Mouse (Mus musculus): ENCODE measurements at regions not wholly inside any gene's neighbourhood (a gene's known extent, or its start where the extent isn't known, plus 50 kb on each side); places are given as distances from the start of the nearest gene placed in this dataset.

DNA sequence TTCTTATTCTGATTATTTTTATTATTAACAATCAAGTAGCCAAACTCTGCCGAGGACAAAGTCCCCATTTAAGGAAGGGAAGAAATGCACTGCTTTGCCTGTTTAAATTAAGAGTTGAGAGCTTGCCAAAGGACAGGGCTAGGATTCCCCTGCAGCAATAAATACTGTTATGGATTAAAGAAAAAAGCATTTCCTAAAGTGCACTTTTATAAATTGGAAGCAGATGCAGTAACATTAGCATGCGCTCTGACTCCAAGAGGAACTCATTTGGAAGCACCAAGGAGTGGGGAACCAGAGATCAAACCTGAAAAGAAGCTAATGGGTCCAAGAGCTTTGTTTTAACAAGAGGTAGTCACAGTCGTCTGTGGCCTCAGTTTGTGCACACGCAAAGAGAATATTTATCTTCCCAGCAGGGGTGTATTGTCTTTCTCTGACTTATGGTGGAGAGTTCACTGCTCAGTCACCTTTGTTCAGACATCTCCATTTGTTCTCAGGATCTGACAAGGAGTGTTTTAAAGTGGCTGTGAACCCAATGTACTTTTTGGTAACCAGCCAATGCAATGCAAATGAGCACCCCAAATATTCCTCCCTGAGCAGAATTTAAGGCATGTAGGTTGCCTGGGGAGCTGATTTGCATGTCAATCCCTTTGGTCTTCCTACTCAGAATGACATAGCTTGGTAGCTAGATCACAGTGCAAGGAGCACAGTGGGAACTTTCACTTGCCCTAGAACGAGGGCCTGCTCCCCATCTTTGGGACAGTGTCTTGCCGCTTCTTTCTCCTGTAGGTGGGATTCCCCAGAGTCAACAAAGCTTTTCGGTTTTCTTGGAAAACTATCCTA, 119.1 kb upstream of the Nbea start:
- H3K9me3 ChIP-seq (ENCODE audit: low read depth, low read length), result no peaks in the 10 kb centered on the region
- no peak for TF ChIP-seq CTCF (IDR thresholded peaks at IDR 0.05; ENCODE audit: low read depth)
- ATAC-seq (ENCODE audit: insufficient read depth) (no peak), DNase-seq (no peak)
- no peak overlapping the region for H3K4me2 ChIP-seq
- H3K27me3 ChIP-seq (ENCODE audit: insufficient read depth, low read length), result no peaks in the 10 kb centered on the region
- H3K27ac ChIP-seq (ENCODE audit: low read depth), result no peak overlapping the region
- H3K4me1 ChIP-seq (ENCODE audit: insufficient read depth), result no peaks in the 10 kb centered on the region
- 28% methylated on average over 7 of the region's 7 CpGs for WGBS
- no peak overlapping the region for H3K4me3 ChIP-seq (ENCODE audit: low read depth, low read length)
- no peak overlapping the region for H3K9ac ChIP-seq
- no peaks in the 10 kb centered on the region for H3K36me3 ChIP-seq (ENCODE audit: insufficient read depth)

GRCm38 (mm10) chr3:56300769-56301168, 117.3 kb upstream of the Nbea start:
- Histone ChIP-seq H3K9ac (no peak overlapping the region), H3K4me2 (no peak overlapping the region), H3K9me3 (ENCODE audit: low read depth, low read length) (no peaks in the 10 kb centered on the region), H3K4me1 (ENCODE audit: insufficient read depth) (no peaks in the 10 kb centered on the region), H3K27ac (ENCODE audit: low read depth) (no peak overlapping the region), H3K4me3 (ENCODE audit: low read depth, low read length) (no peak overlapping the region), H3K27me3 (ENCODE audit: insufficient read depth, low read length) (no peaks in the 10 kb centered on the region), H3K36me3 (ENCODE audit: insufficient read depth) (no peaks in the 10 kb centered on the region)
- no peak for DNase-seq
- TF ChIP-seq CTCF (IDR thresholded peaks at IDR 0.05; ENCODE audit: low read depth), result no peak
- no peak for ATAC-seq (ENCODE audit: insufficient read depth)
- WGBS, result 67% methylated on average over 1 of the region's 1 CpGs

DNA sequence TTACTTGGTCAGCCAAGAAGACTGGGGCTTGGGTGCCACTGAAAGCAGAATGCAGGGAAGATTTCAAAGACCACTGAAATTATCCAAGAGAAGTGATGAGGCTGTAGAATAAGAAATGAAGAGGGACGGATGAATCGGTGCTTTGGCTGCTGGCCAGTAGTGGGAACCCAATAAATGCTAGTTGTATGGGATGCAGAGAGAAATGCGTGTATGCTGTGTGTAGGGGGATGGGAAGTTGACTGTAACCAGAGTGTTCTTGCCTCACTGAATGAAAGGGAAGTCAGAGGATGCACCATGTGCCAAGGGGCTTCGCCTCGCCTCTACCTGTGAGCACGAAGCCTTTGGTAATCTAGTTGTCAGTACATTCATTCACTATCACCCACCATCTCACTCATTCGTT, 112.1 kb upstream of the Nbea start:
- ATAC-seq (ENCODE audit: insufficient read depth) (no peak), DNase-seq (no peak)
- no peaks in the 10 kb centered on the region for H3K4me1 ChIP-seq (ENCODE audit: insufficient read depth)
- no peaks in the 10 kb centered on the region for H3K9me3 ChIP-seq (ENCODE audit: low read depth, low read length)
- H3K27ac ChIP-seq (ENCODE audit: low read depth), result no peak overlapping the region
- H3K4me3 ChIP-seq (ENCODE audit: low read depth, low read length), result no peak overlapping the region
- WGBS, result 71% methylated on average over 7 of the region's 7 CpGs
- no peak overlapping the region for H3K4me2 ChIP-seq
- no peaks in the 10 kb centered on the region for H3K27me3 ChIP-seq (ENCODE audit: insufficient read depth, low read length)
- no peak overlapping the region for H3K9ac ChIP-seq
- no peaks in the 10 kb centered on the region for H3K36me3 ChIP-seq (ENCODE audit: insufficient read depth)
- TF ChIP-seq CTCF (IDR thresholded peaks at IDR 0.05; ENCODE audit: low read depth), result no peak

DNA sequence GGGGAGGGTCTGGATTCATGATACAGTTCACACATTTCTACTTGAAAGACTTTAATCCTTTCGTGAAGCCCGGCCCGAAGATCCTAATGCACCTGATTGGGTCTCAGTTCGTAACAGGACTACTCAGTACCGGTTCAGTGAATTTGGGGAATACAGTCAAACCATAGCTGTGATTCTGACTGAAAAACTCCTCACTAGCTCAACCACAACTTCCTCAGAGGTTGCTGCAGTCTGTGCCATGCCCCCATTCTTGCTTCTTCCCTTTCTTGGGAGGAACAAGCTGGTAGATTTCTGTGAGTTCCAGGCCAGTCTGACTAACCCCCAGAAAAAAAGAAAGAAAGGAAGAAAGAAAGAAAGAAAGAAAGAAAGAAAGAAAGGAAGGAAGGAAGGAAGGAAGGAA, 98.0 kb upstream of the Nbea start:
- no peaks in the 10 kb centered on the region for H3K36me3 ChIP-seq (ENCODE audit: insufficient read depth)
- no peak overlapping the region for H3K4me2 ChIP-seq
- H3K27ac ChIP-seq (ENCODE audit: low read depth), result no peak overlapping the region
- H3K27me3 ChIP-seq (ENCODE audit: insufficient read depth, low read length), result no peaks in the 10 kb centered on the region
- H3K9ac ChIP-seq, result no peak overlapping the region
- no peaks in the 10 kb centered on the region for H3K4me1 ChIP-seq (ENCODE audit: insufficient read depth)
- TF ChIP-seq CTCF (IDR thresholded peaks at IDR 0.05; ENCODE audit: low read depth), result no peak
- DNase-seq, result no peak
- no peaks in the 10 kb centered on the region for H3K9me3 ChIP-seq (ENCODE audit: low read depth, low read length)
- ATAC-seq (ENCODE audit: insufficient read depth), result no peak
- H3K4me3 ChIP-seq (ENCODE audit: low read depth, low read length), result no peak overlapping the region
- WGBS, result 89% methylated on average over 5 of the region's 5 CpGs

- WGBS, result 78% methylated on average over 6 of the region's 6 CpGs
- DNase-seq, result no peak
- no peak for TF ChIP-seq CTCF (IDR thresholded peaks at IDR 0.05; ENCODE audit: low read depth)
- no peaks in the 10 kb centered on the region for H3K4me1 ChIP-seq (ENCODE audit: insufficient read depth)
- no peak for ATAC-seq (ENCODE audit: insufficient read depth)
- no peak overlapping the region for H3K4me3 ChIP-seq (ENCODE audit: low read depth, low read length)
- H3K27me3 ChIP-seq (ENCODE audit: insufficient read depth, low read length), result no peaks in the 10 kb centered on the region
- H3K9me3 ChIP-seq (ENCODE audit: low read depth, low read length), result no peaks in the 10 kb centered on the region
- H3K4me2 ChIP-seq, result no peak overlapping the region
- H3K9ac ChIP-seq, result no peak overlapping the region
- no peaks in the 10 kb centered on the region for H3K36me3 ChIP-seq (ENCODE audit: insufficient read depth)
- H3K27ac ChIP-seq (ENCODE audit: low read depth), result no peak overlapping the region
Observed at GRCm38 (mm10) chr3:56280330-56280957, 96.9 kb upstream of the Nbea start.

DNA sequence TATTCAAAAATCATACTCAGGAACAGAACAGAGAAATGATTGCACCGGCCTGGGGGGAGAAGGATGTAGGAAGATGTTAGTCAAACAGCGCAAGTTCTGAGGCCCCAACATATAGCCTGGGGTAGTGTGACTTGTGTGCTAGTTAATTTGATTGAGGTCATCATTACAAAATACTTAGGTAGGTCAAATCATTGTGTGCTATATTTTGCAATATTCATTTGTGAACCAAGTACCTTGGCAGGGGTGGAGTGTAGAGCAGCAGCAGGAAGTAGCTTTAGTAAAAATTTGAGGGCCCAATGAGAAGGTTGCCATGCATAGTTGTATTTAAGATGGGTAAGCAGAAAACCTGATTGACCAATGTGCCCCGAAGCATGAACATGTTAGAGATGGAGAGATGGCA, 89.1 kb upstream of the Nbea start:
- 90% methylated on average over 3 of the region's 3 CpGs for WGBS
- Histone ChIP-seq H3K4me3 (ENCODE audit: low read depth, low read length) (no peak overlapping the region), H3K9ac (no peak overlapping the region), H3K36me3 (ENCODE audit: insufficient read depth) (no peaks in the 10 kb centered on the region), H3K4me1 (ENCODE audit: insufficient read depth) (no peaks in the 10 kb centered on the region), H3K27me3 (ENCODE audit: insufficient read depth, low read length) (no peaks in the 10 kb centered on the region), H3K9me3 (ENCODE audit: low read depth, low read length) (no peaks in the 10 kb centered on the region), H3K27ac (ENCODE audit: low read depth) (no peak overlapping the region), H3K4me2 (no peak overlapping the region)
- no peak for TF ChIP-seq CTCF (IDR thresholded peaks at IDR 0.05; ENCODE audit: low read depth)
- DNase-seq, result no peak
- ATAC-seq (ENCODE audit: insufficient read depth), result no peak

- H3K36me3 ChIP-seq (ENCODE audit: insufficient read depth), result no peaks in the 10 kb centered on the region
- H3K4me2 ChIP-seq, result no peak overlapping the region
- WGBS, result 49% methylated on average over 6 of the region's 6 CpGs
- no peaks in the 10 kb centered on the region for H3K4me1 ChIP-seq (ENCODE audit: insufficient read depth)
- DNase-seq, result no peak
- no peaks in the 10 kb centered on the region for H3K9me3 ChIP-seq (ENCODE audit: low read depth, low read length)
- no peak overlapping the region for H3K27ac ChIP-seq (ENCODE audit: low read depth)
- no peaks in the 10 kb centered on the region for H3K27me3 ChIP-seq (ENCODE audit: insufficient read depth, low read length)
- TF ChIP-seq CTCF (IDR thresholded peaks at IDR 0.05; ENCODE audit: low read depth), result no peak
- no peak for ATAC-seq (ENCODE audit: insufficient read depth)
- no peak overlapping the region for H3K4me3 ChIP-seq (ENCODE audit: low read depth, low read length)
- H3K9ac ChIP-seq, result no peak overlapping the region
Observed at GRCm38 (mm10) chr3:56270241-56270830, 86.8 kb upstream of the Nbea start.

Measured in lung, embryonic 14.5 days (tissue).